Comparison of ENCODE assay signal across 8 mouse cellular contexts in the genomic region with DNA sequence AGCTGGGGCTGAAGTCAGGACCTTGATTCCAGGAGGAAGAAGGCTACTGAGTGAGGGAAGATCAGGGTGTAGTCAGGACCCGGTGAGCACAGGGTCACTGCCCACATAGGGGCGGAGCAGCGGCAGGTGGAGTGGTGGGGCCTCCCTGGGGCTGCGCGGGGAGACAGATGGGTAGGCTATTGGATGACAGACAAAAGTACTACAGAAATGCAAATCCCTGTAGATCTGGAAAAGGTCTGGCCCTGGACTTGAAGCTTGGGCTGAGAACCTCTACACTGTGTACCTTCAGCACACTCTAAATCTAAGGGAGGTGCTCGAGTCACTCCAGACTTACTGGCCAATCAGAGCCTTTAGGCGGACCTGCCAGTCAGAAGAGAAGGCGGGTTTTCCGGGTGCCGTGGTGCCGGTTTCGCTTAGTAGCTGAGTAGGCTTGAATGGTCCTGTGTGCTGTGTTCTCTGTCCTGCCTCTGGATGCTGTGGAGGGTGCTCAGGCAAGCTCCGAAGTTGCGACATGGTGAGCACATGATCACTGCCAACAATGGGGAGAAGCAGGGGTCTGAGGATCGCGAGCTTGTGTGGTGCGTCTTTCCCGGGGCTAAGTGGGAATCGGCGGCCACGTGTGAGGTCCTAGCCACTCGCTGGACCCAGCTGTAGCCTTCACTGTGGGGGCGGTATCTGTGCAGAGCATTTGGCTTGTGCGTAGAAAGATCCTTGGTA. TPM values are rescaled to one million over a fixed set of nuclear protein-coding genes. Genes with fewer than 3 reads are reported as not detected.
DNase-seq lines count a peak whose midpoint lies in the region; ATAC-seq lines count a peak whose summit lies in the region.
"Not testable (repeated sequence)": the region's sequence is repeated elsewhere in the genome, so short reads cannot be mapped to it uniquely, and the experiment has no call there.

No protein-coding gene starts in this region.

- H3K4me3 ChIP-seq in hindbrain, embryonic 15.5 days = peak overlapping the region; percentile 61

- peak overlapping the region; percentile 78 for H3K4me2 ChIP-seq in hindbrain, embryonic 15.5 days

- H3K4me1 ChIP-seq in hindbrain, embryonic 15.5 days (replicated peaks) = peaks cover 12% of the 10 kb centered on the region; the same call in 1 of the 2 replicates

- H3K9ac ChIP-seq in hindbrain, embryonic 15.5 days = peak overlapping the region; percentile 62

- not testable (repeated sequence) for H3K27me3 ChIP-seq in hindbrain, embryonic 15.5 days

- H3K9me3 ChIP-seq in hindbrain, embryonic 15.5 days = not testable (repeated sequence)

- WGBS in hindbrain, embryonic 15.5 days = under 1% methylated on average over 24 of the region's 24 CpGs

- H3K27ac ChIP-seq in hindbrain, embryonic 15.5 days (replicated peaks) = peak overlapping the region; percentile 83

- not testable (repeated sequence) for H3K36me3 ChIP-seq in hindbrain, embryonic 15.5 days

- ATAC-seq in hindbrain, embryonic 15.5 days (ENCODE audit: low FRiP score, low read depth) = peak; percentile 99

- peak; percentile 82 for DNase-seq in T-cell, adult 2 months (ENCODE audit: low spot score)
- DNase-seq in cerebellum, postnatal 36 days = peak; percentile 68 to 72
- DNase-seq in frontal cortex, postnatal 36 days (ENCODE audit: low spot score in 2 of 2) = peak; percentile 81 to 91
- DNase-seq in left cerebral cortex, adult 11 months (ENCODE audit: low spot score) = peak; percentile 75
- peak; percentile 91 for DNase-seq in lung, postnatal 36 days
- DNase-seq in retina, postnatal 1 day = peak; percentile 76
- DNase-seq in thymus, postnatal 4 days = peak; percentile 78

RNA-seq across cellular contexts. Expression of a gene that starts 29.2 kb away (rescaled TPM):
- 22.3 and 23.5 TPM in 2 replicates for polyA plus RNA-seq in hindbrain, embryonic 15.5 days (2015; fragmentation: Nextera tagmentation; extraction: Ambion mirVana)

Comparison
In these comparisons a context has a peak if more than half of its experiments do, and no peak if none do; other contexts are left out.
1. Peak in every context shown above with its lines: DNase-seq, ATAC-seq, H3K4me3 ChIP-seq and H3K27ac ChIP-seq.